Mouse (Mus musculus) lung, postnatal 0 days (tissue): ENCODE measurements around the gene Slc38a9.
"Not testable (repeated sequence)": the region's sequence is repeated elsewhere in the genome, so short reads cannot be mapped to it uniquely, and the experiment has no call there.

Experiments used
- CTCF ChIP-seq: IDR thresholded peaks from 2 replicates; pipeline ENCODE4 v1.5.1; 2016; ENCODE audit warnings: antibody characterized with exemption, mild to moderate bottlenecking
- EP300 ChIP-seq: IDR thresholded peaks from 2 replicates; pipeline ENCODE4 v1.6.1; 2016; ENCODE audit warnings: antibody characterized with exemption, mild to moderate bottlenecking, control low read depth

DNA sequence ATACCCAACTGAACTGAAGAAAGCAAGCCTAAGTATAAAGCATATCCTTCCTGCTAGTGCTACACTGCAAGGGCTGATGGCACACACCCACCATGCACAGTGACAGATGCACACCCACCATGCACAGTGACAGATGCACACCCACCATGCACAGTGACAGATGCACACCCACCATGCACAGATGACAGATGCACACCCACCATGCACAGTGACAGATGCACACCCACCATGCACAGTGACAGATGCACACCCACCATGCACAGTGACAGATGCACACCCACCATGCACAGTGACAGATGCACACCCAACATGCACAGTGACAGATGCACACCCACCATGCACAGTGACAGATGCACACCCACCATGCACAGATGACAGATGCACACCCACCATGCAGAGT lies 63.7 kb downstream of the Slc38a9 start:
- not testable (repeated sequence) for TF ChIP-seq CTCF, EP300
